Mouse (Mus musculus) spleen, postnatal 36 days (tissue): ENCODE results near the gene Etfbkmt.
A peak's percentile ranks its signal among the peaks of the same experiment; 100 is the strongest.
"Not testable (repeated sequence)": the region's sequence is repeated elsewhere in the genome, so short reads cannot be mapped to it uniquely, and the experiment has no call there.

Experiments used
- DNase-seq, 2 experiments: peaks; one replicate each; pipeline ENCODE4 v3.0.0; 2022; ENCODE audit warnings: low spot score in 2 of 2, mixed read lengths in 1 of 2

Gene Etfbkmt

GRCm38 (mm10) chr6:149187371-149187770, 47.7 kb downstream of the Etfbkmt start:
- no peak for DNase-seq

- DNase-seq = peak; percentile 97 to 98
Measured at GRCm38 (mm10) chr6:149188041-149188924, 48.6 kb downstream of the Etfbkmt start, which contains the start of gene Amn1. Gene Amn1 (minus strand): TSS chr6:149188712.

GRCm38 (mm10) chr6:149188925-149189257, 49.2 kb downstream of the Etfbkmt start:
- no peak for DNase-seq

- no peak for DNase-seq
Measured at GRCm38 (mm10) chr6:149189340-149189922, 49.8 kb downstream of the Etfbkmt start.

- not testable (repeated sequence) for DNase-seq
Measured at GRCm38 (mm10) chr6:149191951-149192350, 52.3 kb downstream of the Etfbkmt start.

- DNase-seq = peak; percentile 55 to 75
Measured at GRCm38 (mm10) chr6:149193276-149193905, 53.7 kb downstream of the Etfbkmt start.

GRCm38 (mm10) chr6:149197116-149197515, 57.5 kb downstream of the Etfbkmt start:
- DNase-seq = no peak

GRCm38 (mm10) chr6:149198572-149198971, 58.9 kb downstream of the Etfbkmt start:
- no peak for DNase-seq
